Mouse (Mus musculus): ENCODE measurements at regions not wholly inside any gene's neighbourhood (a gene's known extent, or its start where the extent isn't known, plus 50 kb on each side); places are given as distances from the start of the nearest gene placed in this dataset.
"Not testable (repeated sequence)": the region's sequence is repeated elsewhere in the genome, so short reads cannot be mapped to it uniquely, and the experiment has no call there.

- no peak for TF ChIP-seq CTCF (IDR thresholded peaks at IDR 0.05; ENCODE audit: low read depth)
- Histone ChIP-seq H3K27me3 (ENCODE audit: insufficient read depth, low read length) (no peaks in the 10 kb centered on the region), H3K9ac (no peak overlapping the region), H3K36me3 (ENCODE audit: insufficient read depth) (no peaks in the 10 kb centered on the region), H3K4me1 (ENCODE audit: insufficient read depth) (no peaks in the 10 kb centered on the region), H3K4me3 (ENCODE audit: low read depth, low read length) (no peak overlapping the region), H3K9me3 (ENCODE audit: low read depth, low read length) (no peaks in the 10 kb centered on the region), H3K4me2 (no peak overlapping the region), H3K27ac (ENCODE audit: low read depth) (no peak overlapping the region)
- no peak for ATAC-seq (ENCODE audit: insufficient read depth)
- DNase-seq, result no peak
- WGBS, result 37% methylated on average over 3 of the region's 3 CpGs
Observed at GRCm38 (mm10) chr2:179170608-179171007, 271.6 kb upstream of the Cdh4 start.

DNA sequence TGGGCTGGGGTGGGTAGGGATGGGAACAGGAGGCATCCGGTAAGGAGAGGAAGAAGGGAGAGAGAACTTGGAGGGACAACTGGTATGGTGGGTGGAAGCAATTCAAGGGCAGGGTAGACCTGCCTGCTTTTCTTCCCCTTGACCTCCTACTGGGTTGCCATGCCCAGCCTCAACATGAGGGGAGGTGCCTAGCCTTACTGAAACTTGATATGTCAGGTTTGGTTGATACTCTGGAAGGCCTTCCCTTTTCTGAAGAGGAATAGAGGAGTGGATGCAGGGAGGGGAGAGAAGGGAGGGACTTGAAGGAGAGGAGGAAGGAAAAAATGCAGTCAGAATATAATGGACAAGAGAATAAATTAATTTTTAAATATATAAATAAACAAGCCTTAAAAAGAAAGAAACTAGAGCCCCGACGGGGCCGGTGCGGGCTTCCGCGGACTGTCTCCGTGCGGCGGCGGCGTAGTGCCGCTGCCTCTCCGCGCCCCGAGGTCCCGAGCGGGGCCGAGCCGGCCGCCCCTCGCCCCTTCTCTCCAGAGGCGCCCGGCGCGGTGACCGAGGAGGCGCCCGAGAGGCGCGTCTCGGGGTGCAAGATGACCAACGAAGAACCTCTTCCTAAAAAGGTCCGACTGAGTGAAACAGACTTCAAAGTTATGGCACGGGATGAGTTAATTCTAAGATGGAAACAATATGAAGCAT lies 265.2 kb upstream of the Cdh4 start:
- H3K4me3 ChIP-seq (ENCODE audit: low read depth, low read length), result 0 out of 2 replicates have a peak overlapping the region, but pooled peaks have one; percentile 12
- 3% methylated on average over 24 of the region's 35 CpGs for WGBS
- DNase-seq; H3K9me3 ChIP-seq (ENCODE audit: low read depth, low read length); H3K36me3 ChIP-seq (ENCODE audit: insufficient read depth); H3K4me1 ChIP-seq (ENCODE audit: insufficient read depth); H3K27me3 ChIP-seq (ENCODE audit: insufficient read depth, low read length); H3K27ac ChIP-seq (ENCODE audit: low read depth); H3K9ac ChIP-seq: not testable (repeated sequence)
- peak; percentile 49; the same call in 1 of the 2 replicates for ATAC-seq (ENCODE audit: insufficient read depth)
- peak overlapping the region; percentile 39; the same call in 1 of the 2 replicates for H3K4me2 ChIP-seq

- Histone ChIP-seq H3K4me1 (ENCODE audit: insufficient read depth) (no peaks in the 10 kb centered on the region), H3K4me2 (no peak overlapping the region), H3K4me3 (ENCODE audit: low read depth, low read length) (no peak overlapping the region)
Observed at GRCm38 (mm10) chr2:179181366-179181765, 260.9 kb upstream of the Cdh4 start.

DNA sequence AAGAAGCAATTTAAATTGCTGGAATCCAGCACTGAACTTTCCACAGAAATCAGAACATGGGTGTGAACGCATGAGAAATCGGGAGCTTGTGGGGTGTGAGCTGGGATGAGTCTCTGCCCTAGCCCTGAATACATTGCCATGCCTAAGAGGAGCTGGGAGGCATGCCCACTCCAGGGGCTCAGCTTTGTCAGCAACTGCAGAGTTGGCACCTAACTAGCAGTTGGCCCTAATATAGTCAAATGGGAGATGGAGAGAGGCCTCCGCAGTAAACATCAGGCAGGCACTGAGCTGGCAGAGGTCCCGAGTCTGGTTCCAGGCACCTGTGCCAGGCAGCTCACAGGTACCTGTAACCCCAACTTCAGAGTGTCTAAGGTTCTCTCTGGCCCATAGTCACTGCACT lies 260.1 kb upstream of the Cdh4 start:
- Histone ChIP-seq H3K27me3 (ENCODE audit: insufficient read depth, low read length) (no peaks in the 10 kb centered on the region), H3K36me3 (ENCODE audit: insufficient read depth) (no peaks in the 10 kb centered on the region), H3K4me3 (ENCODE audit: low read depth, low read length) (no peak overlapping the region), H3K27ac (ENCODE audit: low read depth) (no peak overlapping the region), H3K9ac (no peak overlapping the region), H3K9me3 (ENCODE audit: low read depth, low read length) (no peaks in the 10 kb centered on the region), H3K4me1 (ENCODE audit: insufficient read depth) (no peaks in the 10 kb centered on the region), H3K4me2 (no peak overlapping the region)
- ATAC-seq (ENCODE audit: insufficient read depth) (no peak), DNase-seq (no peak)
- WGBS, result 80% methylated on average over 4 of the region's 4 CpGs
- TF ChIP-seq CTCF (IDR thresholded peaks at IDR 0.05; ENCODE audit: low read depth), result no peak

More at GRCm38 (mm10) chr2:179181366-179181765, 260.9 kb upstream of the Cdh4 start:
- DNase-seq (no peak), ATAC-seq (ENCODE audit: insufficient read depth) (no peak)
- WGBS, result 43% methylated on average over 3 of the region's 3 CpGs
- no peak for TF ChIP-seq CTCF (IDR thresholded peaks at IDR 0.05; ENCODE audit: low read depth)
- Histone ChIP-seq H3K27me3 (ENCODE audit: insufficient read depth, low read length) (no peaks in the 10 kb centered on the region), H3K36me3 (ENCODE audit: insufficient read depth) (no peaks in the 10 kb centered on the region), H3K9ac (no peak overlapping the region), H3K27ac (ENCODE audit: low read depth) (no peak overlapping the region), H3K9me3 (ENCODE audit: low read depth, low read length) (no peaks in the 10 kb centered on the region)

DNA sequence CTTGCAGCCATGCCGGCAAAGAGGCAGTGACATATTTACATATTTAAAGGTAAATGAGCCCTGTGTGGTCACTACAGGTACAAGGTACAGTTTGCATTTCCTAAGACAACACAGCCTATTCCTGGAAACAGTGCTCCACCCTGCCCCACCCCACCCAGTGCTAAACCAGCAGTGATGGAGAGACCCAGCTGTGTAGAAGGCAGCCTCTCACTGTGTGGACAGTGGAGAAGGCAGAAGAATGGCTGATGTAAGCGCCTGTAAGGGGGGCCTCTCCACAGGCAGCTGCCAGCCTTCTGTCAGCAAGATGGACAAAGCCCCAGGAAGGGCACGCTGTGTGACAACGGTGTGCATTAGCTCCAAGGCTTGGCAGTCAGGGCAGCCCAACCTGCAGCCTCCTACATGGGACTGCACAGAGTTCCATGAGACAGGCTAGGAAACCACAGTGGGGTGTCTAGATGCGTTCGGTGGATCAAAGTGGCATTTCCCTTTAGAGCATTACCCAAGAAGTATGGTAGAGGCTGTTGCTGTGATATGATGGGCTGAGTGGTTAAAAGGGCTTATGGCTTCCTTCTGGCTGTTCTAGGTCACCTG lies 249.2 kb upstream of the Cdh4 start:
- DNase-seq, result no peak
- Histone ChIP-seq H3K4me1 (ENCODE audit: insufficient read depth) (no peaks in the 10 kb centered on the region), H3K4me3 (ENCODE audit: low read depth, low read length) (no peak overlapping the region), H3K36me3 (ENCODE audit: insufficient read depth) (no peaks in the 10 kb centered on the region), H3K27ac (ENCODE audit: low read depth) (no peak overlapping the region), H3K4me2 (no peak overlapping the region), H3K9me3 (ENCODE audit: low read depth, low read length) (no peaks in the 10 kb centered on the region), H3K27me3 (ENCODE audit: insufficient read depth, low read length) (no peaks in the 10 kb centered on the region), H3K9ac (no peak overlapping the region)
- no peak for ATAC-seq (ENCODE audit: insufficient read depth)
- no peak for TF ChIP-seq CTCF (IDR thresholded peaks at IDR 0.05; ENCODE audit: low read depth)
- 74% methylated on average over 6 of the region's 6 CpGs for WGBS

GRCm38 (mm10) chr2:179193507-179194160 lies 248.6 kb upstream of the Cdh4 start:
- no peaks in the 10 kb centered on the region for H3K9me3 ChIP-seq (ENCODE audit: low read depth, low read length)
- H3K4me3 ChIP-seq (ENCODE audit: low read depth, low read length), result no peak overlapping the region
- no peaks in the 10 kb centered on the region for H3K4me1 ChIP-seq (ENCODE audit: insufficient read depth)
- H3K4me2 ChIP-seq, result no peak overlapping the region
- H3K9ac ChIP-seq, result no peak overlapping the region
- H3K27me3 ChIP-seq (ENCODE audit: insufficient read depth, low read length), result no peaks in the 10 kb centered on the region
- H3K27ac ChIP-seq (ENCODE audit: low read depth), result no peak overlapping the region
- WGBS, result 19% methylated on average over 9 of the region's 9 CpGs
- ATAC-seq (ENCODE audit: insufficient read depth) (peak; percentile 93), DNase-seq (peak; percentile 89)
- H3K36me3 ChIP-seq (ENCODE audit: insufficient read depth), result no peaks in the 10 kb centered on the region
- peak; percentile 88 for TF ChIP-seq CTCF (IDR thresholded peaks at IDR 0.05; ENCODE audit: low read depth)

- no peak for TF ChIP-seq CTCF (IDR thresholded peaks at IDR 0.05; ENCODE audit: low read depth)
- no peaks in the 10 kb centered on the region for H3K4me1 ChIP-seq (ENCODE audit: insufficient read depth)
- 83% methylated on average over 1 of the region's 1 CpGs for WGBS
- H3K4me3 ChIP-seq (ENCODE audit: low read depth, low read length), result no peak overlapping the region
- H3K9me3 ChIP-seq (ENCODE audit: low read depth, low read length), result no peaks in the 10 kb centered on the region
- no peak overlapping the region for H3K4me2 ChIP-seq
- DNase-seq (no peak), ATAC-seq (ENCODE audit: insufficient read depth) (no peak)
- no peaks in the 10 kb centered on the region for H3K36me3 ChIP-seq (ENCODE audit: insufficient read depth)
- no peaks in the 10 kb centered on the region for H3K27me3 ChIP-seq (ENCODE audit: insufficient read depth, low read length)
- H3K9ac ChIP-seq, result no peak overlapping the region
- H3K27ac ChIP-seq (ENCODE audit: low read depth), result no peak overlapping the region
Observed at GRCm38 (mm10) chr2:179197471-179197870, 244.8 kb upstream of the Cdh4 start.
